Mouse (Mus musculus): ENCODE results near the gene Sgpl1. TPM values are rescaled to one million over a fixed set of nuclear protein-coding genes. Genes with fewer than 3 reads are reported as not detected.
A peak's percentile ranks its signal among the peaks of the same experiment; 100 is the strongest.

Gene Sgpl1
- total and polyA plus RNA-seq, 3 experiments: 13.2 to 16.7 (median 13.2) TPM

DNA sequence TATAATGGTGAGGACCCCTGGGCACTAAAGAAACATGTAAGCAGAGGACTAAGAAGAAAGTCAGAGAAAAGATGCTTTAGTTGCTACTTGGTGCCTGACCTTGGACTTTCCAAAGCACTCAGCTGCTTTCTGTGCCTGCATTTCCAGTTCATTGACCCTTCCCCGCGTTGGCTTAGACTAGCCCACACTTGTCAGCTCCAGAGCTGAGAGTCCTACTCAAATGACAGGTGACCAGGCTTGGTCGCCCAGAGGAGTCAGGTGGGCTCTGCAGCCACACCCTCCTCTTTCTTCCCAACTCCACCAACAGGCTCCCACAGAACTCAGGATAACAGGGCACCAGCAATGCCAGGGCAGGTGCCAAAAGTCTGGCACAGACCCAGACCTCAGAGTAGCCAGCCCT lies 14.9 kb upstream of the Sgpl1 start:
- Histone ChIP-seq H3K79me2 (replicated peaks; ENCODE audit: control insufficient read depth, insufficient read depth, low read length) (no peaks in the 10 kb centered on the region), H3K4me3 (no peak overlapping the region), H3K9ac (ENCODE audit: low read depth, low read length) (no peak overlapping the region), H3K4me1 (ENCODE audit: control insufficient read depth, insufficient read depth, low read length) (peaks cover 1% of the 10 kb centered on the region; the same call in 1 of the 2 replicates), H3K27ac (no peak overlapping the region), H3K36me3 (ENCODE audit: control insufficient read depth, insufficient read depth, low read length) (peaks cover 2% of the 10 kb centered on the region; the same call in 1 of the 2 replicates), H3K27me3 (ENCODE audit: control insufficient read depth, insufficient read depth, low read length) (no peaks in the 10 kb centered on the region)
- WGBS: 67% methylated on average over 3 of the region's 3 CpGs
- no peak for DNase-seq
- intact Hi-C loops (cut with DNase I): no loop called here
- TF ChIP-seq POLR2A (IDR thresholded peaks at IDR 0.05; ENCODE audit: insufficient read depth, low read depth, low read length) (no peak), CTCF (IDR thresholded peaks at IDR 0.05) (no peak), EP300 (IDR thresholded peaks at IDR 0.05; ENCODE audit: insufficient read depth, low read depth, low read length) (no peak)

GRCm38 (mm10) chr10:61160671-61161070 lies 13.2 kb upstream of the Sgpl1 start:
- no peaks in the 10 kb centered on the region for H3K79me2 ChIP-seq (replicated peaks; ENCODE audit: control insufficient read depth, insufficient read depth, low read length)
- DNase-seq: peak; percentile 44 to 70
- no peaks in the 10 kb centered on the region for H3K27me3 ChIP-seq (ENCODE audit: control insufficient read depth, insufficient read depth, low read length)
- H3K36me3 ChIP-seq (ENCODE audit: control insufficient read depth, insufficient read depth, low read length): no peaks in the 10 kb centered on the region
- no peak overlapping the region for H3K9ac ChIP-seq (ENCODE audit: low read depth, low read length)
- H3K4me3 ChIP-seq: no peak overlapping the region
- H3K27ac ChIP-seq: no peak overlapping the region
- peaks cover 1% of the 10 kb centered on the region; the same call in 1 of the 2 replicates for H3K4me1 ChIP-seq (ENCODE audit: control insufficient read depth, insufficient read depth, low read length)
- 37% methylated on average over 4 of the region's 4 CpGs for WGBS
- intact Hi-C loops (cut with DNase I): no loop called here
- TF ChIP-seq CTCF (IDR thresholded peaks at IDR 0.05) (no peak), EP300 (IDR thresholded peaks at IDR 0.05; ENCODE audit: insufficient read depth, low read depth, low read length) (peak; percentile 56; the same call in 1 of the 2 replicates)

- Histone ChIP-seq H3K27me3 (ENCODE audit: control insufficient read depth, insufficient read depth, low read length) (no peaks in the 10 kb centered on the region), H3K79me2 (replicated peaks; ENCODE audit: control insufficient read depth, insufficient read depth, low read length) (no peaks in the 10 kb centered on the region), H3K36me3 (ENCODE audit: control insufficient read depth, insufficient read depth, low read length) (no peaks in the 10 kb centered on the region), H3K9ac (ENCODE audit: low read depth, low read length) (no peak overlapping the region), H3K27ac (no peak overlapping the region), H3K4me1 (ENCODE audit: control insufficient read depth, insufficient read depth, low read length) (peaks cover 1% of the 10 kb centered on the region; the same call in 1 of the 2 replicates), H3K4me3 (no peak overlapping the region)
- 65% methylated on average over 7 of the region's 7 CpGs for WGBS
- no peak for DNase-seq
- no peak for TF ChIP-seq EP300 (IDR thresholded peaks at IDR 0.05; ENCODE audit: insufficient read depth, low read depth, low read length)
- TF ChIP-seq CTCF (IDR thresholded peaks at IDR 0.05): no peak
- no peak for TF ChIP-seq POLR2A (IDR thresholded peaks at IDR 0.05; ENCODE audit: insufficient read depth, low read depth, low read length)
- intact Hi-C loops (cut with DNase I): no loop called here
These were observed 12.6 kb upstream of the Sgpl1 start for GRCm38 (mm10) chr10:61160089-61160488.

DNA sequence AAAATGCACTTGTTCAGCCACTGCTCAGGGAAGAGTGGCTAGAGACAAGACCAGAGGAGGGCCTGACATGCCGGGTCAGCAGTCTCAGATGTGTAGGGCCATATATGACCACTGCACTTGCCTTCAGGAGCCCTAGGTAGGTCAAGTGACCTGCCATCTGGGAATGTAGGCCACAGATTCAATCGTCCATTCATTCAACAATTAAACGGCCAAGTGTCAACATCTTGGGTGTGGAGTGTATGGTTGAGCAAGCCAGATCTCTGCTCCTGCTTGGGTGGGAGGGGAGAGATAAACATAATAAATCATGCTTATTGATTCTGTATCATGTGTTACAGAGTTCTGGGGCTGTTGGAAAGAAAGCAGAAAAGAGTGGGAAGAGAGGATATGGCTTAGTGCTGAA lies 11.1 kb upstream of the Sgpl1 start:
- no peaks in the 10 kb centered on the region for H3K79me2 ChIP-seq (replicated peaks; ENCODE audit: control insufficient read depth, insufficient read depth, low read length)
- WGBS: 80% methylated on average over 3 of the region's 3 CpGs
- no peak overlapping the region for H3K9ac ChIP-seq (ENCODE audit: low read depth, low read length)
- intact Hi-C loops (cut with DNase I): no loop called here
- H3K36me3 ChIP-seq (ENCODE audit: control insufficient read depth, insufficient read depth, low read length): no peaks in the 10 kb centered on the region
- H3K4me3 ChIP-seq: no peak overlapping the region
- no peak for TF ChIP-seq POLR2A (IDR thresholded peaks at IDR 0.05; ENCODE audit: insufficient read depth, low read depth, low read length)
- TF ChIP-seq CTCF (IDR thresholded peaks at IDR 0.05): no peak
- TF ChIP-seq EP300 (IDR thresholded peaks at IDR 0.05; ENCODE audit: insufficient read depth, low read depth, low read length): no peak
- DNase-seq: no peak
- peaks cover 1% of the 10 kb centered on the region; the same call in 1 of the 2 replicates for H3K4me1 ChIP-seq (ENCODE audit: control insufficient read depth, insufficient read depth, low read length)
- H3K27ac ChIP-seq: no peak overlapping the region
- H3K27me3 ChIP-seq (ENCODE audit: control insufficient read depth, insufficient read depth, low read length): no peaks in the 10 kb centered on the region

GRCm38 (mm10) chr10:61156453-61156852 lies 8.9 kb upstream of the Sgpl1 start:
- H3K27ac ChIP-seq: no peak overlapping the region
- intact Hi-C loops (cut with DNase I): no loop called here
- 91% methylated on average over 2 of the region's 2 CpGs for WGBS
- H3K27me3 ChIP-seq (ENCODE audit: control insufficient read depth, insufficient read depth, low read length): no peaks in the 10 kb centered on the region
- H3K36me3 ChIP-seq (ENCODE audit: control insufficient read depth, insufficient read depth, low read length): no peaks in the 10 kb centered on the region
- no peaks in the 10 kb centered on the region for H3K79me2 ChIP-seq (replicated peaks; ENCODE audit: control insufficient read depth, insufficient read depth, low read length)
- DNase-seq: no peak
- no peak for TF ChIP-seq EP300 (IDR thresholded peaks at IDR 0.05; ENCODE audit: insufficient read depth, low read depth, low read length)
- no peak for TF ChIP-seq POLR2A (IDR thresholded peaks at IDR 0.05; ENCODE audit: insufficient read depth, low read depth, low read length)
- TF ChIP-seq CTCF (IDR thresholded peaks at IDR 0.05): no peak
- no peak overlapping the region for H3K9ac ChIP-seq (ENCODE audit: low read depth, low read length)
- peaks cover 1% of the 10 kb centered on the region; the same call in 1 of the 2 replicates for H3K4me1 ChIP-seq (ENCODE audit: control insufficient read depth, insufficient read depth, low read length)
- no peak overlapping the region for H3K4me3 ChIP-seq

DNA sequence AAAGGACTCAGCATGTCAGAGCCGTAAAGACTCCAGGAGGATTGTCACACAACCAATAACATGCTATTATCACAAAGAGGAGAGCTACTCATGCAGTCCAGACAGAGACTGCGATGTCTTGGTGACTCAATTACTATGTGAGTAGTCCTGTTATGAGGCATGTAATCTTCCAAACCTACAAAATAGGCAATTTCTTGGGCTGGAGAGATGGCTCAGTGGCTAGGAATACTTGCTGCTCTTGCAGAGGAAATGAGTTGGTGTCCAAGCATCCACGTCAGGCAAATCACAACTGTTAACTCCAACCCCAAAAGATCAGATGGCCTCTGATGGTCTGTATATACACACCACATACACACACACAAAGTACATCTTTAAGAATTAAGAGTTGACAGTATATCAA lies 8.1 kb upstream of the Sgpl1 start:
- H3K27ac ChIP-seq: no peak overlapping the region
- H3K4me1 ChIP-seq (ENCODE audit: control insufficient read depth, insufficient read depth, low read length): no peaks in the 10 kb centered on the region
- H3K9ac ChIP-seq (ENCODE audit: low read depth, low read length): no peak overlapping the region
- intact Hi-C loops (cut with DNase I): no loop called here
- H3K79me2 ChIP-seq (replicated peaks; ENCODE audit: control insufficient read depth, insufficient read depth, low read length): no peaks in the 10 kb centered on the region
- no peaks in the 10 kb centered on the region for H3K27me3 ChIP-seq (ENCODE audit: control insufficient read depth, insufficient read depth, low read length)
- TF ChIP-seq EP300 (IDR thresholded peaks at IDR 0.05; ENCODE audit: insufficient read depth, low read depth, low read length): no peak
- no peak for TF ChIP-seq CTCF (IDR thresholded peaks at IDR 0.05)
- TF ChIP-seq POLR2A (IDR thresholded peaks at IDR 0.05; ENCODE audit: insufficient read depth, low read depth, low read length): no peak
- 69% methylated on average over 3 of the region's 3 CpGs for WGBS
- no peak for DNase-seq
- no peaks in the 10 kb centered on the region for H3K36me3 ChIP-seq (ENCODE audit: control insufficient read depth, insufficient read depth, low read length)
- H3K4me3 ChIP-seq: no peak overlapping the region
